In the genomic region with DNA sequence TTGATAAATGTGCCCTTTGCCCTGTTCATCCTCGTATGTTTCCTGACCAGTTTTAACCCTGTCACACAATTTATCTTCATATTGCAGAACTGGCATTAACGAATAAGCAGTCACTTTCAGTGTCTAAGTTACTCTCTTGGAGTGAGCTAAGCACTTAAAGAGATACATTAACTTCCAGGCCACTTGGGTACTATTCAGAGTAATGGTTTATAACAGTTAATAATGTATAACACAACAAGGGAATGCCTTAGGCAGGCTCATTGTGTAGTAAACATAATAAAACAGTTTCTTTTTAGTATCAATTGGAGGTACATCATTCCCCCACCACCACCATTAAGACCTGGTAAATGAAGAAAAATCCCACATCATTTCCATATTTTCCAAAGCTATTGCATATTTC, we compare ENCODE assay signal across 13 mouse cellular contexts.
"Had no signal": no experiment of that assay in that cellular context is flagged by ENCODE, and none has a peak within 500 bp of the region (broad histone marks: within the 10 kb centered on the region; RNA-seq: fewer than 3 reads in every experiment).

No protein-coding gene starts in this region.

- DNase-seq: kidney, adult 2 months; kidney, postnatal 25 days; layer of hippocampus, postnatal 36 days; liver, embryonic 13.5 days; lung, adult 2 months; lung, postnatal 14 days; lung, postnatal 4 days; midbrain, embryonic 14.5 days; thymus, adult 18-20 months; thymus, postnatal 36 days had no signal

- H3K4me2 ChIP-seq: liver, embryonic 13.5 days; midbrain, embryonic 11.5 days had no signal

- H3K4me3 ChIP-seq: left cerebral cortex, adult 2 months; liver, embryonic 13.5 days had no signal

- H3K4me1 ChIP-seq: liver, embryonic 13.5 days had no signal

- H3K9ac ChIP-seq: liver, embryonic 13.5 days had no signal

- H3K9me3 ChIP-seq: liver, embryonic 13.5 days had no signal

- H3K36me3 ChIP-seq: liver, embryonic 13.5 days had no signal

- H3K27me3 ChIP-seq: liver, embryonic 13.5 days had no signal

- H3K27ac ChIP-seq: kidney, postnatal 0 days; left cerebral cortex, adult 2 months; liver, embryonic 13.5 days had no signal
